Mouse (Mus musculus) small intestine, adult 2 months (tissue): Measurements from ENCODE around the gene Vsnl1.

Experiments used
- CTCF ChIP-seq: fragments of 200-500 bp; IDR thresholded peaks from 2 replicates; pipeline ENCODE4 v1.5.1; 2012; ENCODE audit warnings: low read depth, mild to moderate bottlenecking, control low read depth, inconsistent platforms, low read length, moderate library complexity, mixed read lengths; ENCODE audit not compliant: insufficient replicate concordance, insufficient read length; ENCODE audit errors: extremely low read depth
- POLR2A ChIP-seq: fragments of 200-500 bp; IDR thresholded peaks from 2 replicates; pipeline ENCODE4 v1.6.1; 2012; ENCODE audit warnings: low read depth, mild to moderate bottlenecking, control low read depth, inconsistent platforms, low read length, moderate library complexity

DNA sequence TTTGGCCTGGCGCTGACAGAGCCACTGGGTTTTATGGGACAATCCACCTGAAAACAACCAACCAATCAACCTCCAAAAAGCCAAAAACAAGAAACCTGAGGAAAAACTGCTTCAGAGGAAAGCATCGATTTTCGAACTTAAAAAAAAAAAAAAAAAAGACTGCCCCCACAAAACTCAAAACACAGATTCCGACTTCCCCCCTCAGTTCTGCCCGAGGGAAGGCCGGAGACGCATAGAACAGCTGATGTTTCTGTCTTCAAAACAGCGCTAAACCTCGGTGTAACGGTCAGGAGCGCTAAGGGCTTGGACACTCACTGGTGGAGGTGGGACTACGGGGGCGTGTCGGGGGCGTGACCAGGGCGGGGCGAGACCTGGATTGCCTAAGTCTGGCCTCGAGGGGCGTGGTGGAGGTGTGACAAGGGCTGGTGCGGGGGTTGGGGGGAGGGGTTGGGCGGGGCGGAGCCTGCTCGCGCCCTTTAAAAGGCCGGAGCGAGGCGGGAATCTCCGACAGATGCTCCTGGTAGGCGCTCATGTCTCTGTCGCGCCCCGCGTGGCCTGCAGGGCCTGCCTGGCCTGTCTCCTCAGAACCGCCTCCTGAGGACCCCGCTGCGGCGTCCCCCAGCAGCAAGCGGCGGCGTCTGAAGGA is 19.3 kb upstream of the Vsnl1 start, which contains the start of gene Rad51ap2:
- TF ChIP-seq CTCF (no peak), POLR2A (no peak)
